28 mouse cellular contexts compared by ENCODE assay signal in the genomic region with DNA sequence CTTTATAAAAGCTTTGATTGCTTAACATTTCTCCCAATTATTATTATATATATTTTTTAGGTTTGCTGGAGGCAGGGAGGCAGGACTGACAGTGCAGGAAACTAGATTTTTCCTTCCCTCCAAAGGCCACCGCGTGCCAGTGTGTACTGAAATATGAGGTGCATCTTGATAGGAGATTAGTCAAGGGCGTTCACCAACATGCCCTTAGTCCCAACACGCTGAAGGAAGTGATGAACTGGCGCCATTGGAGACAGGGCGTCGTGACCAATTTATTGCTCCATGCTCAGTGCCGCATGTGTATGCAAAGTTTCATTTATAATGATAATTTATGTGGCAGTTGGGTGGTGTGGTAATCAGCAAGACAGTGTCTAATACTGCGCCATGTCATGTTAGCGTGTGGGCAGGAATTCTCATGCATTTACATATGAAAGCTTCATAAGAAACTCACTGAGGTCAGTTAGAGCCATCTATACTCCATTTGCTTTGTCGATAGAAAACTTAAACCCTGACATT.
DNase-seq lines count a peak whose midpoint lies in the region; ATAC-seq lines count a peak whose summit lies in the region.
"Had no signal": no experiment of that assay in that cellular context is flagged by ENCODE, and none has a peak within 500 bp of the region (broad histone marks: within the 10 kb centered on the region; RNA-seq: fewer than 3 reads in every experiment).

No protein-coding gene starts in this region.

- no peaks in the 10 kb centered on the region for H3K36me3 ChIP-seq in hindbrain, embryonic 11.5 days (ENCODE audit: control insufficient read depth, insufficient read depth, low read length)
- no peaks in the 10 kb centered on the region for H3K36me3 ChIP-seq in hindbrain, embryonic 10.5 days
- no peaks in the 10 kb centered on the region for H3K36me3 ChIP-seq in midbrain, embryonic 13.5 days
- no peaks in the 10 kb centered on the region for H3K36me3 ChIP-seq in midbrain, embryonic 16.5 days (ENCODE audit: control insufficient read depth, insufficient read depth, low read length)
- no peaks in the 10 kb centered on the region for H3K36me3 ChIP-seq in midbrain, embryonic 14.5 days (ENCODE audit: control insufficient read depth, insufficient read depth, low read length)
- H3K36me3 ChIP-seq in neural tube, embryonic 15.5 days = no peaks in the 10 kb centered on the region
- no peaks in the 10 kb centered on the region for H3K36me3 ChIP-seq in heart, embryonic 10.5 days
- H3K36me3 ChIP-seq: embryonic facial prominence, embryonic 13.5 days; heart, embryonic 15.5 days; intestine, embryonic 15.5 days; limb, embryonic 10.5 days; limb, embryonic 15.5 days; liver, embryonic 13.5 days had no signal

- no peak overlapping the region for H3K27ac ChIP-seq in hindbrain, embryonic 11.5 days (ENCODE audit: low read depth, low read length)
- no peak overlapping the region for H3K27ac ChIP-seq in hindbrain, embryonic 10.5 days
- no peak overlapping the region for H3K27ac ChIP-seq in midbrain, embryonic 13.5 days
- no peak overlapping the region for H3K27ac ChIP-seq in midbrain, embryonic 16.5 days (ENCODE audit: low read length)
- H3K27ac ChIP-seq in midbrain, embryonic 14.5 days (replicated peaks; ENCODE audit: low read depth, low read length) = no peak overlapping the region
- no peak overlapping the region for H3K27ac ChIP-seq in neural tube, embryonic 15.5 days (replicated peaks)
- no peak overlapping the region for H3K27ac ChIP-seq in heart, embryonic 10.5 days
- H3K27ac ChIP-seq: embryonic facial prominence, embryonic 13.5 days; heart, embryonic 15.5 days; hindbrain, postnatal 0 days; intestine, embryonic 15.5 days; layer of hippocampus, adult 2 months; limb, embryonic 10.5 days; limb, embryonic 15.5 days; liver, embryonic 13.5 days; macrophage had no signal

- H3K9ac ChIP-seq in hindbrain, embryonic 11.5 days (ENCODE audit: low read depth, low read length) = no peak overlapping the region
- no peak overlapping the region for H3K9ac ChIP-seq in midbrain, embryonic 13.5 days (replicated peaks)
- H3K9ac ChIP-seq in midbrain, embryonic 16.5 days (ENCODE audit: low read depth, low read length) = no peak overlapping the region
- H3K9ac ChIP-seq in midbrain, embryonic 14.5 days (replicated peaks; ENCODE audit: low read length) = no peak overlapping the region
- H3K9ac ChIP-seq in neural tube, embryonic 15.5 days (replicated peaks) = no peak overlapping the region
- H3K9ac ChIP-seq: embryonic facial prominence, embryonic 13.5 days; heart, embryonic 15.5 days; intestine, embryonic 15.5 days; limb, embryonic 15.5 days; liver, embryonic 13.5 days had no signal

- H3K4me1 ChIP-seq in hindbrain, embryonic 11.5 days (replicated peaks; ENCODE audit: control insufficient read depth, insufficient read depth, low read length) = no peaks in the 10 kb centered on the region
- H3K4me1 ChIP-seq in hindbrain, embryonic 10.5 days (replicated peaks) = no peaks in the 10 kb centered on the region
- no peaks in the 10 kb centered on the region for H3K4me1 ChIP-seq in midbrain, embryonic 13.5 days (replicated peaks)
- H3K4me1 ChIP-seq in midbrain, embryonic 16.5 days (ENCODE audit: control insufficient read depth, insufficient read depth, low read length) = no peaks in the 10 kb centered on the region
- no peaks in the 10 kb centered on the region for H3K4me1 ChIP-seq in midbrain, embryonic 14.5 days (ENCODE audit: control insufficient read depth, insufficient read depth, low read length)
- 0 out of 2 replicates have a peak, but pooled peaks cover 3% of the 10 kb centered on the region for H3K4me1 ChIP-seq in neural tube, embryonic 15.5 days
- no peaks in the 10 kb centered on the region for H3K4me1 ChIP-seq in heart, embryonic 10.5 days
- H3K4me1 ChIP-seq: embryonic facial prominence, embryonic 13.5 days; heart, embryonic 15.5 days; intestine, embryonic 15.5 days; limb, embryonic 10.5 days; limb, embryonic 15.5 days; liver, embryonic 13.5 days had no signal

- WGBS in hindbrain, embryonic 11.5 days = 82% methylated on average over 11 of the region's 11 CpGs
- WGBS in hindbrain, embryonic 10.5 days = 87% methylated on average over 11 of the region's 11 CpGs
- 81% methylated on average over 11 of the region's 11 CpGs for WGBS in midbrain, embryonic 13.5 days
- WGBS in midbrain, embryonic 16.5 days = 78% methylated on average over 11 of the region's 11 CpGs
- 63% methylated on average over 11 of the region's 11 CpGs for WGBS in midbrain, embryonic 14.5 days
- WGBS in neural tube, embryonic 15.5 days = 46% methylated on average over 11 of the region's 11 CpGs
- 91% methylated on average over 11 of the region's 11 CpGs for WGBS in heart, embryonic 10.5 days

- DNase-seq in hindbrain, embryonic 11.5 days (ENCODE audit: low spot score) = no peak
- no peak for DNase-seq in hindbrain, embryonic 10.5 days (ENCODE audit: low spot score)
- DNase-seq in midbrain, embryonic 14.5 days = peak; percentile 3
- no peak for DNase-seq in heart, embryonic 10.5 days (ENCODE audit: low spot score)
- DNase-seq: adrenal gland, postnatal 14 days; cerebellum, adult 11-12 months; cerebellum, adult 9-11 months; gastrocnemius, postnatal 14 days; kidney, adult 2 months; kidney, postnatal 36 days; liver, embryonic 13.5 days; lung, adult 2 months; lung, postnatal 10 days; thymus, adult 2 months; thymus, postnatal 36 days had no signal

- H3K4me2 ChIP-seq in hindbrain, embryonic 11.5 days (replicated peaks; ENCODE audit: low read depth, low read length) = no peak overlapping the region
- no peak overlapping the region for H3K4me2 ChIP-seq in midbrain, embryonic 13.5 days (replicated peaks)
- H3K4me2 ChIP-seq in midbrain, embryonic 16.5 days (ENCODE audit: low read length) = no peak overlapping the region
- no peak overlapping the region for H3K4me2 ChIP-seq in midbrain, embryonic 14.5 days (ENCODE audit: low read length)
- H3K4me2 ChIP-seq in neural tube, embryonic 15.5 days = no peak overlapping the region
- H3K4me2 ChIP-seq: embryonic facial prominence, embryonic 13.5 days; heart, embryonic 15.5 days; intestine, embryonic 15.5 days; limb, embryonic 15.5 days; liver, embryonic 13.5 days had no signal

- no peaks in the 10 kb centered on the region for H3K27me3 ChIP-seq in hindbrain, embryonic 11.5 days (ENCODE audit: control insufficient read depth, insufficient read depth, low read length)
- no peaks in the 10 kb centered on the region for H3K27me3 ChIP-seq in hindbrain, embryonic 10.5 days (ENCODE audit: insufficient read depth, poor library complexity, severe bottlenecking)
- no peaks in the 10 kb centered on the region for H3K27me3 ChIP-seq in midbrain, embryonic 13.5 days
- H3K27me3 ChIP-seq in midbrain, embryonic 16.5 days (ENCODE audit: control insufficient read depth, insufficient read depth, low read depth, low read length) = no peaks in the 10 kb centered on the region
- H3K27me3 ChIP-seq in midbrain, embryonic 14.5 days (ENCODE audit: control insufficient read depth, insufficient read depth, low read length) = no peaks in the 10 kb centered on the region
- H3K27me3 ChIP-seq in neural tube, embryonic 15.5 days (replicated peaks) = no peaks in the 10 kb centered on the region
- no peaks in the 10 kb centered on the region for H3K27me3 ChIP-seq in heart, embryonic 10.5 days (ENCODE audit: insufficient read depth, poor library complexity, severe bottlenecking)
- H3K27me3 ChIP-seq: embryonic facial prominence, embryonic 13.5 days; heart, embryonic 15.5 days; intestine, embryonic 15.5 days; limb, embryonic 15.5 days; liver, embryonic 13.5 days; Patski had no signal

- ATAC-seq in hindbrain, embryonic 11.5 days (ENCODE audit: low FRiP score) = 0 out of 2 replicates have a peak, but pooled peaks have one; percentile 35
- ATAC-seq in midbrain, embryonic 13.5 days = peak; percentile 40; the same call in 1 of the 2 replicates
- ATAC-seq in midbrain, embryonic 16.5 days = no peak
- no peak for ATAC-seq in midbrain, embryonic 14.5 days (ENCODE audit: low FRiP score, low TSS enrichment)
- peak; percentile 17; the same call in 1 of the 2 replicates for ATAC-seq in neural tube, embryonic 15.5 days (ENCODE audit: low FRiP score)
- ATAC-seq: hindbrain, postnatal 0 days; intestine, embryonic 15.5 days; Patski had no signal

- H3K9me3 ChIP-seq in hindbrain, embryonic 11.5 days (ENCODE audit: control insufficient read depth, low read length) = no peaks in the 10 kb centered on the region
- H3K9me3 ChIP-seq in hindbrain, embryonic 10.5 days = no peaks in the 10 kb centered on the region
- no peaks in the 10 kb centered on the region for H3K9me3 ChIP-seq in midbrain, embryonic 13.5 days
- no peaks in the 10 kb centered on the region for H3K9me3 ChIP-seq in midbrain, embryonic 16.5 days (replicated peaks; ENCODE audit: control insufficient read depth, low read length, poor library complexity, severe bottlenecking)
- H3K9me3 ChIP-seq in midbrain, embryonic 14.5 days (ENCODE audit: control insufficient read depth, low read length) = no peaks in the 10 kb centered on the region
- H3K9me3 ChIP-seq in neural tube, embryonic 15.5 days (replicated peaks) = no peaks in the 10 kb centered on the region
- H3K9me3 ChIP-seq in heart, embryonic 10.5 days = no peaks in the 10 kb centered on the region
- H3K9me3 ChIP-seq: embryonic facial prominence, embryonic 13.5 days; heart, embryonic 15.5 days; intestine, embryonic 15.5 days; limb, embryonic 10.5 days; limb, embryonic 15.5 days; liver, embryonic 13.5 days had no signal

- H3K4me3 ChIP-seq in hindbrain, embryonic 11.5 days (ENCODE audit: low read depth, low read length) = no peak overlapping the region
- no peak overlapping the region for H3K4me3 ChIP-seq in hindbrain, embryonic 10.5 days
- no peak overlapping the region for H3K4me3 ChIP-seq in midbrain, embryonic 13.5 days (replicated peaks)
- no peak overlapping the region for H3K4me3 ChIP-seq in midbrain, embryonic 16.5 days (ENCODE audit: low read depth, low read length)
- H3K4me3 ChIP-seq in midbrain, embryonic 14.5 days (replicated peaks; ENCODE audit: low read depth, low read length) = no peak overlapping the region
- no peak overlapping the region for H3K4me3 ChIP-seq in neural tube, embryonic 15.5 days (replicated peaks)
- H3K4me3 ChIP-seq in heart, embryonic 10.5 days = no peak overlapping the region
- H3K4me3 ChIP-seq: embryonic facial prominence, embryonic 13.5 days; heart, embryonic 15.5 days; intestine, embryonic 15.5 days; layer of hippocampus, adult 2 months; limb, embryonic 10.5 days; limb, embryonic 15.5 days; liver, embryonic 13.5 days; myocyte had no signal

Comparison
In these comparisons a context has a peak if more than half of its experiments do, and no peak if none do; other contexts are left out.
1. ATAC-seq: peak in hindbrain, embryonic 11.5 days (single experiment), midbrain, embryonic 13.5 days (single experiment) and neural tube, embryonic 15.5 days (single experiment); none in midbrain, embryonic 16.5 days (single experiment) and midbrain, embryonic 14.5 days (single experiment).